Mouse (Mus musculus): ENCODE results near the gene Glmn. TPM values are rescaled to one million over a fixed set of nuclear protein-coding genes. Genes with fewer than 3 reads are reported as not detected.

Glmn gene
- total and polyA plus RNA-seq, 3 experiments, result 11.6 to 29.1 (median 28.2) TPM

- Histone ChIP-seq H3K4me3 (replicated peaks in 1 of 3; ENCODE audit: low read depth in 2 of 3, low read length in 2 of 3, poor library complexity in 1 of 3) (no peak overlapping the region), H3K79me2 (replicated peaks; ENCODE audit: control insufficient read depth, extremely low read depth, insufficient read depth, poor library complexity, severe bottlenecking) (no peaks in the 10 kb centered on the region; the same call in 1 of the 2 replicates), H3K27ac (ENCODE audit: insufficient read depth, low read depth) (no peak overlapping the region), H3K9ac (ENCODE audit: insufficient read depth, low read depth) (no peak overlapping the region), H3K4me2 (ENCODE audit: insufficient read depth, low read depth, poor library complexity, severe bottlenecking) (no peak overlapping the region), H3K36me3 (replicated peaks in 1 of 2; ENCODE audit: control insufficient read depth in 1 of 2, insufficient read depth in 1 of 2, low read length in 1 of 2) (peaks cover 15 to 26% of the 10 kb centered on the region in 2 experiments), H3K27me3 (replicated peaks) (no peaks in the 10 kb centered on the region), H3K9me3 (replicated peaks; ENCODE audit: low read length) (no peaks in the 10 kb centered on the region), H3K4me1 (ENCODE audit: control insufficient read depth in 1 of 2, insufficient read depth in 2 of 2) (peaks cover 0 to 5% of the 10 kb centered on the region in 2 experiments; a peak in 1 of 4 replicates)
- DNase-seq (ENCODE audit: extremely low read depth), result no peak
- TF ChIP-seq ETS1 (conservative IDR thresholded peaks at IDR 0.05; ENCODE audit: low read depth, low read length), result no peak
- no peak for TF ChIP-seq KAT2A (IDR thresholded peaks at IDR 0.05; ENCODE audit: insufficient replicate concordance, low read length)
- no peak for TF ChIP-seq RAD21 (IDR thresholded peaks at IDR 0.05; ENCODE audit: low read depth, low read length)
- TF ChIP-seq MAFK (IDR thresholded peaks at IDR 0.05; ENCODE audit: insufficient replicate concordance, low read length), result no peak
- TF ChIP-seq TCF12 (IDR thresholded peaks at IDR 0.05; ENCODE audit: low read depth, low read length), result no peak
- no peak for TF ChIP-seq MXI1 (IDR thresholded peaks at IDR 0.05; ENCODE audit: low read depth, low read length)
- TF ChIP-seq RCOR1 (conservative IDR thresholded peaks at IDR 0.05; ENCODE audit: low read depth, low read length), result no peak
- TF ChIP-seq USF1 (IDR thresholded peaks at IDR 0.05; ENCODE audit: low read depth, low read length), result no peak
- TF ChIP-seq HCFC1 (IDR thresholded peaks at IDR 0.05; ENCODE audit: low read depth, low read length), result no peak
- no peak for TF ChIP-seq NRF1 (IDR thresholded peaks at IDR 0.05; ENCODE audit: low read depth, low read length)
- TF ChIP-seq CHD2 (IDR thresholded peaks at IDR 0.05; ENCODE audit: low read length), result no peak
- TF ChIP-seq JUN (IDR thresholded peaks at IDR 0.05; ENCODE audit: insufficient read depth, low read depth, low read length), result no peak
- no peak for TF ChIP-seq E2F4 (IDR thresholded peaks at IDR 0.05; ENCODE audit: insufficient replicate concordance, low read depth, low read length)
- TF ChIP-seq EP300 (IDR thresholded peaks at IDR 0.05; ENCODE audit: low read length), result no peak
- no peak for TF ChIP-seq BHLHE40 (IDR thresholded peaks at IDR 0.05; ENCODE audit: low read depth, low read length)
- no peak for TF ChIP-seq CHD1 (IDR thresholded peaks at IDR 0.05; ENCODE audit: low read depth, low read length)
- no peak for TF ChIP-seq ELF1 (IDR thresholded peaks at IDR 0.05; ENCODE audit: low read depth, low read length)
- no peak for TF ChIP-seq UBTF (IDR thresholded peaks at IDR 0.05; ENCODE audit: low read depth, low read length)
- TF ChIP-seq MYC (IDR thresholded peaks at IDR 0.05; ENCODE audit: low read depth, low read length), result no peak
- dilution Hi-C loops (cut with MboI; ENCODE audit: extremely low pct_ligation_motif_present, extremely low pct_unique_long_range_greater_than_20kb, low sequenced_read_pairs), result no loop called here
- in situ Hi-C loops (cut with MboI; ENCODE audit: low pct_ligation_motif_present, low pct_unique_long_range_greater_than_20kb, low sequenced_read_pairs), result loop anchor here (25.0 kb wide), 1 partner anchor 513 kb away; no protein-coding TSS in a partner anchor
Observed at GRCm38 (mm10) chr5:107500741-107501140, 96.9 kb downstream of the Glmn start.

- no peak overlapping the region for H3K27ac ChIP-seq (ENCODE audit: insufficient read depth, low read depth)
- H3K27me3 ChIP-seq (replicated peaks), result no peaks in the 10 kb centered on the region
- no peak overlapping the region for H3K4me2 ChIP-seq (ENCODE audit: insufficient read depth, low read depth, poor library complexity, severe bottlenecking)
- dilution Hi-C loops (cut with MboI; ENCODE audit: extremely low pct_ligation_motif_present, extremely low pct_unique_long_range_greater_than_20kb, low sequenced_read_pairs) (no loop called here), in situ Hi-C loops (cut with MboI; ENCODE audit: low pct_ligation_motif_present, low pct_unique_long_range_greater_than_20kb, low sequenced_read_pairs) (loop anchor here (25.0 kb wide), 1 partner anchor 513 kb away; no protein-coding TSS in a partner anchor)
- TF ChIP-seq KAT2A (IDR thresholded peaks at IDR 0.05; ENCODE audit: insufficient replicate concordance, low read length) (no peak), POLR2AphosphoS2 (IDR thresholded peaks at IDR 0.05; ENCODE audit: low read depth, low read length) (no peak), ZKSCAN1 (IDR thresholded peaks at IDR 0.05; ENCODE audit: borderline replicate concordance, low read depth, low read length) (no peak), NELFE (IDR thresholded peaks at IDR 0.05; ENCODE audit: low read depth, low read length) (no peak), ETS1 (conservative IDR thresholded peaks at IDR 0.05; ENCODE audit: low read depth, low read length) (no peak), JUN (IDR thresholded peaks at IDR 0.05; ENCODE audit: insufficient read depth, low read depth, low read length) (no peak), MYC (IDR thresholded peaks at IDR 0.05; ENCODE audit: low read depth, low read length) (no peak), TBP (conservative IDR thresholded peaks at IDR 0.05; ENCODE audit: low read depth, low read length) (no peak), E2F4 (IDR thresholded peaks at IDR 0.05; ENCODE audit: insufficient replicate concordance, low read depth, low read length) (no peak), ZNF384 (IDR thresholded peaks at IDR 0.05; ENCODE audit: low read depth, low read length) (no peak), ELF1 (IDR thresholded peaks at IDR 0.05; ENCODE audit: low read depth, low read length) (no peak), IRF4 (IDR thresholded peaks at IDR 0.05; ENCODE audit: low read depth, low read length) (no peak), MAX (IDR thresholded peaks at IDR 0.05; ENCODE audit: low read length) (no peak)
- H3K4me3 ChIP-seq (replicated peaks in 1 of 3; ENCODE audit: low read depth in 2 of 3, low read length in 2 of 3, poor library complexity in 1 of 3), result no peak overlapping the region
- no peaks in the 10 kb centered on the region for H3K9me3 ChIP-seq (replicated peaks; ENCODE audit: low read length)
- DNase-seq (ENCODE audit: extremely low read depth), result no peak
- no peaks in the 10 kb centered on the region; the same call in 1 of the 2 replicates for H3K79me2 ChIP-seq (replicated peaks; ENCODE audit: control insufficient read depth, extremely low read depth, insufficient read depth, poor library complexity, severe bottlenecking)
- peaks cover 0 to 5% of the 10 kb centered on the region in 2 experiments; a peak in 1 of 4 replicates for H3K4me1 ChIP-seq (ENCODE audit: control insufficient read depth in 1 of 2, insufficient read depth in 2 of 2)
- H3K36me3 ChIP-seq (replicated peaks in 1 of 2; ENCODE audit: control insufficient read depth in 1 of 2, insufficient read depth in 1 of 2, low read length in 1 of 2), result peaks cover 10 to 19% of the 10 kb centered on the region in 2 experiments
- no peak overlapping the region for H3K9ac ChIP-seq (ENCODE audit: insufficient read depth, low read depth)
Observed at GRCm38 (mm10) chr5:107499891-107500535, 97.7 kb downstream of the Glmn start.

Data from CH12.LX (cell line).